Mouse (Mus musculus) heart, adult 2 months (tissue): Measurements from ENCODE around the gene Tmem198. TPM values are rescaled to one million over a fixed set of nuclear protein-coding genes. Genes with fewer than 3 reads are reported as not detected.

Source experiments
- DNase-seq, 2 experiments: peaks; one replicate each; pipeline ENCODE4 v3.0.0; 2021
- H3K27ac ChIP-seq: fragments of 200-600 bp; 2 replicates; pipeline ENCODE4 v1.8.1; 2022
- H3K27me3 ChIP-seq: fragments of 200-500 bp; 2 replicates; pipeline ENCODE4 v1.6.1; 2012; ENCODE audit warnings: mild to moderate bottlenecking, low read length, inconsistent platforms, mixed read lengths; ENCODE audit not compliant: control insufficient read depth, insufficient read depth
- H3K36me3 ChIP-seq: fragments of 200-500 bp; 2 replicates; pipeline ENCODE4 v1.6.1; 2012; ENCODE audit warnings: low read length, inconsistent platforms; ENCODE audit not compliant: control insufficient read depth, insufficient read depth
- H3K4me1 ChIP-seq: fragments of 200-500 bp; 2 replicates; pipeline ENCODE4 v1.6.1; 2011; ENCODE audit warnings: low read length; ENCODE audit not compliant: control insufficient read depth, insufficient read depth
- H3K4me3 ChIP-seq: fragments of 200-600 bp; 2 replicates; pipeline ENCODE4 v1.8.1; 2022
- H3K79me2 ChIP-seq: fragments of 200-500 bp; replicated peaks from 2 replicates; pipeline ENCODE4 v1.6.1; 2012; ENCODE audit warnings: mild to moderate bottlenecking, inconsistent platforms, low read length, moderate library complexity, mixed read lengths; ENCODE audit not compliant: control insufficient read depth, insufficient read depth
- H3K9ac ChIP-seq: fragments of 200-500 bp; 2 replicates; pipeline ENCODE4 v1.6.1; 2012; ENCODE audit warnings: low read depth, mild to moderate bottlenecking, control low read depth, inconsistent platforms, low read length, mixed read lengths
- CTCF ChIP-seq: fragments of 200-600 bp; IDR thresholded peaks from 2 replicates; pipeline ENCODE4 v1.8.1; 2022; ENCODE audit warnings: antibody characterized with exemption, mild to moderate bottlenecking, moderate library complexity
- EP300 ChIP-seq: fragments of 200-500 bp; IDR thresholded peaks from 2 replicates; pipeline ENCODE4 v1.6.1; 2011; ENCODE audit warnings: low read depth, low read length, control low read depth; ENCODE audit not compliant: insufficient read depth
- POLR2A ChIP-seq: fragments of 200-500 bp; IDR thresholded peaks from 2 replicates; pipeline ENCODE4 v1.6.1; 2011; ENCODE audit warnings: mild to moderate bottlenecking, low read depth, low read length, control low read depth; ENCODE audit not compliant: insufficient read depth
- WGBS: fragments of 180-500 bp; shearing (Covaris S2); methylation state at CpG from one replicate; pipeline ENCODE4 v1.1.7; 2018; 5-methylcytosine and 5-hydroxymethylcytosine counted together
- intact Hi-C: fragments of 180-260 bp; cut with DNase I; formaldehyde crosslinking; loops from one replicate; pipeline ENCODE4 v1.15.1; 2025
- polyA plus RNA-seq: library from polyadenylated mRNA; depleted of rRNA; stranded (reverse); fragments of >200 nt; gene quantifications from 2 replicates; pipeline ENCODE4 v1.2.3, GENCODE M21; 2012
- total RNA-seq, 2 experiments: library from RNA; stranded (reverse); gene quantifications; 2 replicates each; pipeline ENCODE4 v1.2.3; 2021

Gene Tmem198
- total and polyA plus RNA-seq, 3 experiments: 0.21 to 0.66 (median 0.39) TPM

GRCm38 (mm10) chr1:75494878-75495548, 15.7 kb downstream of the Tmem198 start:
- no peak overlapping the region for H3K27ac ChIP-seq
- no peak for TF ChIP-seq EP300
- TF ChIP-seq CTCF: peak; percentile 81
- WGBS: 79% methylated on average over 12 of the region's 12 CpGs
- H3K4me3 ChIP-seq: no peak overlapping the region
- intact Hi-C loops: no loop called here
- H3K79me2 ChIP-seq: no peaks in the 10 kb centered on the region
- no peak for DNase-seq
- H3K36me3 ChIP-seq: no peaks in the 10 kb centered on the region
- H3K4me1 ChIP-seq: no peaks in the 10 kb centered on the region
- H3K27me3 ChIP-seq: no peaks in the 10 kb centered on the region
- H3K9ac ChIP-seq: no peak overlapping the region

DNA sequence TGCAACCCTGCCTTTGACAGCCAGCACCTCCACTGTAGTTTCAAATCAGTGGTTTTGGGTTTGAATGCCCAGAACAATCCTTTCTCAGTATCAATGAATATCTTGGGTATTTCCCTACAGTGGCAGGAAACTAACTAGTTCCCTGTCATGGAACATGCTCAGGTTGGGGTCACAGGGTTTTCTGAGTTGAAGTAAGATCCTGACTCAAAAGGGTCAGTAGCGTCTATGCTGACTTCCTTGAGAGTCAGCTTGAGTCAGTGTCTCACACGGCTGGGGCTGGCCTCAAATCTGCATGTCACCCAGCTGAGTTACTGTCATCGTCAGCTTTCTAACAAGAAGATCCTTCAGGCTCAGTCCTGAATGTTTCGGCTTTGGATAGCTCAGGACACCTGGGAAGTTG, 19.6 kb downstream of the Tmem198 start:
- H3K36me3 ChIP-seq: no peaks in the 10 kb centered on the region
- H3K9ac ChIP-seq: no peak overlapping the region
- H3K27me3 ChIP-seq: no peaks in the 10 kb centered on the region
- H3K4me1 ChIP-seq: no peaks in the 10 kb centered on the region; the same call in 1 of the 2 replicates
- no peak overlapping the region for H3K4me3 ChIP-seq
- intact Hi-C loops: no loop called here
- TF ChIP-seq EP300: no peak
- TF ChIP-seq CTCF: no peak
- TF ChIP-seq POLR2A: no peak
- no peak overlapping the region for H3K27ac ChIP-seq
- 85% methylated on average over 4 of the region's 4 CpGs for WGBS
- DNase-seq: no peak
- H3K79me2 ChIP-seq: no peaks in the 10 kb centered on the region; the same call in 1 of the 2 replicates

DNA sequence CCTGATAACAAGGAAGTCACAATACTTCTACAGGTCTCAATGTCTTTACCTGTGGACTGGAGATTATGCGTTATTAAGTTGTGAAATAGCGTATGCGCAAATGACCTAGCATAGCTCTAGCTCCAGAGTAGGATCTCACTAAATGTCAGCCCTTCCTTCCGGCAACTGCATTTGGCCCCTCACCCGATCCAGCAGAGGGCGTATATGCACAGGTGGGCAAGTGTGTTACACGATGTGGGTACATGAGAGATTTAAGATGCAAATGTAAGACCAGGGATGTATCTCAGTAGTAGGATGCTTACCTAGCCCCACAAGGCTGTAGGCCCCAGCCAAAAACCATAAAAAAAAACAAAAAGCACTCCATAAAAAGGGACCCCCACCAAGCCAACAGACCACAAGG, 20.1 kb downstream of the Tmem198 start:
- no peak overlapping the region for H3K4me3 ChIP-seq
- intact Hi-C loops: no loop called here
- DNase-seq: no peak
- no peaks in the 10 kb centered on the region for H3K36me3 ChIP-seq
- H3K4me1 ChIP-seq: peaks cover 2% of the 10 kb centered on the region; the same call in 1 of the 2 replicates
- TF ChIP-seq CTCF (peak; percentile 45), EP300 (no peak)
- H3K27me3 ChIP-seq: no peaks in the 10 kb centered on the region
- no peak overlapping the region for H3K9ac ChIP-seq
- no peak overlapping the region for H3K27ac ChIP-seq
- H3K79me2 ChIP-seq: no peaks in the 10 kb centered on the region; the same call in 1 of the 2 replicates
- 79% methylated on average over 7 of the region's 7 CpGs for WGBS

DNA sequence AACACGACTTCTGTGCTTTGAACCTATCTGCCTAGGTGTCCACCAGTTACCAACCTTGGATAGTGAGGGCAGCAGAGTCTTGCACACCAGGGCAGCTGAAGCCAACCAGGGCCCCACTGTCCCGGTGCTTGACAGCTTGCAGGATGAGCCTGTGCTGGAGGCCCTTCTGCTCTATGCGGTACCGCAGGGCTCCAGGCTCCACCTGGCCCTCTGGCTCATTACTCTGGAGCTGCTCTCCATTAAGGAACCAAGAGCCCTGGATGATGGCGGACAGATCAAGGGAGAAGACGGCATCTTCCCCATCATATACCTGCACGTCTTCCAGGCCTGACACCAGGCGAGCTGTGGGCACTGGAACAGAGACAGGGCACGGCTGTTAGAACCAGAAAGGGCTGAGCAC, 22.6 kb downstream of the Tmem198 start:
- H3K27me3 ChIP-seq: no peaks in the 10 kb centered on the region
- WGBS: 95% methylated on average over 9 of the region's 9 CpGs
- H3K79me2 ChIP-seq: no peaks in the 10 kb centered on the region; the same call in 1 of the 2 replicates
- no peak overlapping the region for H3K9ac ChIP-seq
- DNase-seq: no peak
- H3K27ac ChIP-seq: no peak overlapping the region
- TF ChIP-seq POLR2A (no peak), CTCF (no peak), EP300 (no peak)
- intact Hi-C loops: no loop called here
- no peak overlapping the region for H3K4me3 ChIP-seq
- peaks cover 2% of the 10 kb centered on the region; the same call in 1 of the 2 replicates for H3K4me1 ChIP-seq
- no peaks in the 10 kb centered on the region for H3K36me3 ChIP-seq

DNA sequence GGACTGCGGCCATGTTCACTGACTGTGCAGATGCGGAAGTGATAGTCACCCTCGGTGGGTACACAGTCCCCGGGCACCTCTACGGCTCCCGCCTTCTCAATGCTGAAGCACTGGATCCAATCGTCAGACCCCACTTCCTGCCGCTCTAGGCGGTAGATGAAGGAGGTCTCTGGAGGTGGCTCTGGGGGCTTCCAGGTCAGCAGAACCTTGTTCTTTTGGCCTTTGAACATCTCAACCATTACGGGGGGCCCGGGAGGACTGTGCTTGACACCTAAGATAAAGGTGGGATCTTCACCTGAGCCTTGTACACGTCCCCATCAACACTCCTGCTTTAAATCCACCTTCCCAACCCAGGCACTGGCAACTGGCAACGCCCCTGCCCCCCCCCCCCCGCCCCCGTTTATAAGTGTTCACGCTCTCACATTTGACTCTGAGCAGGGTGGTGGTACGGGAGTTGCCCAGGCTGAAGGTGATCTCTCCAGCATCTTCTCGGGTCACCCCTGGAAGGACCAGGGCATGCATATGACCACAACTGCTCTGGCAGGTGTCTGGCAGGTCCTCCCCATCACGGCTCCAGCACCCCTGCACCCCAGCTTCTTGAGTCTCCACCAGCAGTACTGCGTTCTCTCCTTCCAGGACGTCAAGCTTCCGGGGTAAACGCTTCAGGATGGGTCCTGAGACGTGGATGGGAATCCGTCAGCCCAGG, 23.8 kb downstream of the Tmem198 start:
- no peak for TF ChIP-seq EP300
- H3K9ac ChIP-seq: no peak overlapping the region
- H3K27ac ChIP-seq: no peak overlapping the region
- H3K27me3 ChIP-seq: no peaks in the 10 kb centered on the region
- H3K36me3 ChIP-seq: no peaks in the 10 kb centered on the region
- no peak overlapping the region for H3K4me3 ChIP-seq
- H3K4me1 ChIP-seq: peaks cover 2% of the 10 kb centered on the region; the same call in 1 of the 2 replicates
- intact Hi-C loops: no loop called here
- WGBS: 82% methylated on average over 25 of the region's 25 CpGs
- no peaks in the 10 kb centered on the region; the same call in 1 of the 2 replicates for H3K79me2 ChIP-seq
- DNase-seq: no peak

GRCm38 (mm10) chr1:75503651-75503980, 24.3 kb downstream of the Tmem198 start:
- H3K79me2 ChIP-seq: no peaks in the 10 kb centered on the region; the same call in 1 of the 2 replicates
- H3K9ac ChIP-seq: no peak overlapping the region
- TF ChIP-seq POLR2A (no peak), CTCF (no peak), EP300 (no peak)
- DNase-seq: no peak
- no peaks in the 10 kb centered on the region for H3K36me3 ChIP-seq
- H3K27ac ChIP-seq: no peak overlapping the region
- WGBS: 72% methylated on average over 23 of the region's 23 CpGs
- H3K27me3 ChIP-seq: no peaks in the 10 kb centered on the region
- intact Hi-C loops: no loop called here
- peaks cover 2% of the 10 kb centered on the region; the same call in 1 of the 2 replicates for H3K4me1 ChIP-seq
- no peak overlapping the region for H3K4me3 ChIP-seq
